In the genomic region with DNA sequence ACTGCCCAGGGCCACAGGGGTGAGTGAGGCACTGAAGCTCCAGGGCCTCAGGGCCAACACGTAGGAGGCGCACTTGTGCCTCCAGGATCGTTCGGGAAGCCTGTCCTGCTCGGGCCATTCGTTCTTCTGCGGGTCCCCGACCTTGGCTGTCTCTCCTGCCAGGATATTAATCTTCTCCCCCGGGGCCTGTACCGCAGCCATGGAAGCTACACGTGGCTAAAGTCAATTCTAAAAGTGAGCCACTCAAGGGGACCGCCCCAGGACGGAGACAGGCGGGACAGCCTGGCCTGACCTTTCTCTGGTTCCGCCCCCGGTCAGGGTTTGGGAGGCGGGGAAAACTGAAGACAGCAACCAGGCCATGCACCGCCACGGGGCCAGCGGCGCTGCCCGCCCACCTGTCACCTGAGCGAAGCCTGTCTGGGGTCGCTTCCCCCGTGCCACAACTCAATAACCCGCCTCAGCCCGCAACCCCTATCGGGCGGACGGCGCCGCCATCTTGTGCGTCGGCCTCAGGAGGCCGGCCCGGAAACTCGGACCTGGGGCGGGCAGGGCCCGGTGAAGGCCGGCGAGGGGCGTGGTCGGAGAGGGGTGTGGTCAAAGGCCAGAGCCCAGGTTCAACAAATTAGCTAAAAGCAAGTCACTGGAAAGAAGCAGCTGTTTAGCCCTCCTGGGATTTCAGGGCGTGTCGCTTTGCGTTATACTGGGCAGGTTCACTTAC, we compare ENCODE assay signal across 8 mouse cellular contexts. TPM values are rescaled to one million over a fixed set of nuclear protein-coding genes. Genes with fewer than 3 reads are reported as not detected.
A peak's percentile ranks its signal among the peaks of the same experiment; 100 is the strongest.
DNase-seq lines count a peak whose midpoint lies in the region; ATAC-seq and TF ChIP-seq lines count a peak whose summit lies in the region.

A gene (minus strand): TSS at position 522 of the 718 bp plus-strand sequence.

- no peak for TF ChIP-seq CTCF in brain, embryonic 14.5 days (IDR thresholded peaks at IDR 0.05; ENCODE audit: borderline replicate concordance, extremely low read depth, insufficient read depth, insufficient read length)
- peak; percentile 58 for TF ChIP-seq CTCF in liver, embryonic 14.5 days (IDR thresholded peaks at IDR 0.05; ENCODE audit: low read depth)

- H3K4me2 ChIP-seq in heart, embryonic 13.5 days, result peak within 1 kb of the TSS; percentile 79
- H3K4me2 ChIP-seq in liver, embryonic 14.5 days (ENCODE audit: low read depth), result peak within 1 kb of the TSS; percentile 93
- H3K4me2 ChIP-seq in stomach, embryonic 15.5 days, result peak within 1 kb of the TSS; percentile 78

- peaks cover 36% of the 10 kb centered on the region for H3K4me1 ChIP-seq in heart, embryonic 13.5 days
- H3K4me1 ChIP-seq in liver, embryonic 14.5 days (replicated peaks; ENCODE audit: control insufficient read depth in 2 of 2, insufficient read depth in 2 of 2, low read length in 1 of 2), result peaks cover 15 to 23% of the 10 kb centered on the region in 2 experiments
- H3K4me1 ChIP-seq in stomach, embryonic 15.5 days, result peaks cover 19% of the 10 kb centered on the region

- peak within 1 kb of the TSS; percentile 87 for H3K9ac ChIP-seq in heart, embryonic 13.5 days
- H3K9ac ChIP-seq in liver, embryonic 14.5 days (replicated peaks), result peak within 1 kb of the TSS; percentile 85
- H3K9ac ChIP-seq in stomach, embryonic 15.5 days, result peak within 1 kb of the TSS; percentile 68

- peaks cover 19% of the 10 kb centered on the region for H3K36me3 ChIP-seq in heart, embryonic 13.5 days
- no peaks in the 10 kb centered on the region for H3K36me3 ChIP-seq in liver, embryonic 14.5 days (replicated peaks; ENCODE audit: control insufficient read depth, insufficient read depth, low read depth)
- no peaks in the 10 kb centered on the region for H3K36me3 ChIP-seq in stomach, embryonic 15.5 days

- H3K9me3 ChIP-seq in heart, embryonic 13.5 days, result no peaks in the 10 kb centered on the region
- no peaks in the 10 kb centered on the region for H3K9me3 ChIP-seq in liver, embryonic 14.5 days (ENCODE audit: control insufficient read depth, low read length)
- H3K9me3 ChIP-seq in stomach, embryonic 15.5 days, result no peaks in the 10 kb centered on the region

- under 1% methylated on average over 46 of the region's 46 CpGs for WGBS in heart, embryonic 13.5 days
- under 1% methylated on average over 46 of the region's 46 CpGs for WGBS in liver, embryonic 14.5 days (ENCODE audit: insufficient replicate concordance)
- under 1% methylated on average over 46 of the region's 46 CpGs for WGBS in stomach, embryonic 15.5 days

- TF ChIP-seq EP300 in liver, embryonic 14.5 days (IDR thresholded peaks at IDR 0.05; ENCODE audit: low read depth), result 0 out of 2 replicates have a peak, but pooled peaks have one; percentile 4

- ATAC-seq in erythroid progenitor cell, adult 5-6 weeks (replicated peaks; ENCODE audit: low FRiP score, poor library complexity, severe bottlenecking), result peak; percentile 82
- peak; percentile 66 for ATAC-seq in heart, embryonic 13.5 days (ENCODE audit: extremely low read depth, insufficient number of reproducible peaks, low FRiP score, low TSS enrichment)
- peak; percentile 71 for ATAC-seq in liver, embryonic 14.5 days (ENCODE audit: insufficient read depth)
- ATAC-seq in stomach, embryonic 15.5 days (ENCODE audit: insufficient read depth, low FRiP score, low read depth), result peak; percentile 78

- no peaks in the 10 kb centered on the region for H3K27me3 ChIP-seq in heart, embryonic 13.5 days (replicated peaks)
- no peaks in the 10 kb centered on the region for H3K27me3 ChIP-seq in liver, embryonic 14.5 days (ENCODE audit: control insufficient read depth, insufficient read depth, low read length)
- no peaks in the 10 kb centered on the region for H3K27me3 ChIP-seq in stomach, embryonic 15.5 days (replicated peaks)

- peak; percentile 80 for DNase-seq in CD4-positive, CD25-positive, alpha-beta regulatory T cell, adult 2 months (ENCODE audit: low read depth, low spot score)
- DNase-seq in brain, embryonic 14.5 days (ENCODE audit: low read depth), result peak; percentile 85
- DNase-seq in kidney, postnatal 10 days, result peak; percentile 92
- DNase-seq in liver, embryonic 14.5 days (ENCODE audit: low read depth in 3 of 3, low spot score in 3 of 3), result peak; percentile 72 to 85 (median 76)
- peak; percentile 90 for DNase-seq in neural tube, embryonic 10.5 days (ENCODE audit: extremely low spot score, low spot score)

- H3K27ac ChIP-seq in heart, embryonic 13.5 days (replicated peaks), result peak within 1 kb of the TSS; percentile 82
- peak within 1 kb of the TSS; percentile 38 for H3K27ac ChIP-seq in liver, embryonic 14.5 days
- peak within 1 kb of the TSS; percentile 76 for H3K27ac ChIP-seq in stomach, embryonic 15.5 days

- peak; percentile 74 for TF ChIP-seq POLR2A in brain, embryonic 14.5 days (IDR thresholded peaks at IDR 0.05; ENCODE audit: borderline replicate concordance, extremely low read depth, insufficient read depth, insufficient read length, poor library complexity, severe bottlenecking)

- peak within 1 kb of the TSS; percentile 73 for H3K4me3 ChIP-seq in heart, embryonic 13.5 days
- peak within 1 kb of the TSS; percentile 78 to 79 for H3K4me3 ChIP-seq in liver, embryonic 14.5 days (ENCODE audit: insufficient read depth in 1 of 2, low read depth in 2 of 2, low read length in 2 of 2)
- peak within 1 kb of the TSS; percentile 73 for H3K4me3 ChIP-seq in stomach, embryonic 15.5 days (replicated peaks)

RNA-seq across cellular contexts. Expression of the gene that starts here (rescaled TPM):
- 15.8 and 16.7 TPM in 2 replicates for polyA plus RNA-seq in brain, embryonic 14.5 days (2012; rRNA removed)
- 1.8 and 4.6 TPM in 2 replicates for total RNA-seq in erythroid progenitor cell, adult 5-6 weeks (2015; ENCODE audit: low replicate concordance)
- 3.6 and 4.3 TPM in 2 replicates for total RNA-seq in erythroid progenitor cell, adult 5-6 weeks (2017; ENCODE audit: low replicate concordance)
- polyA plus RNA-seq in heart, embryonic 13.5 days (2015; fragmentation: Nextera tagmentation; extraction: Ambion mirVana), result 20.0 and 20.6 TPM in 2 replicates
- polyA plus RNA-seq in liver, embryonic 14.5 days (2012; rRNA removed), result 6.0 and 6.4 TPM in 2 replicates
- polyA plus RNA-seq in liver, embryonic 14.5 days (2014; fragmentation: Nextera tagmentation; extraction: Ambion mirVana), result 7.3 and 7.9 TPM in 2 replicates
- polyA plus RNA-seq in stomach, embryonic 15.5 days (2015; fragmentation: Nextera tagmentation; extraction: Ambion mirVana), result 20.5 and 22.0 TPM in 2 replicates

Comparison
In these comparisons a context has a peak if more than half of its experiments do, and no peak if none do; other contexts are left out.
1. Peak in every context shown above with its lines: DNase-seq, ATAC-seq, H3K4me3 ChIP-seq and H3K27ac ChIP-seq.